Mouse (Mus musculus): ENCODE data around the gene Map6d1. TPM values are rescaled to one million over a fixed set of nuclear protein-coding genes. Genes with fewer than 3 reads are reported as not detected.

Map6d1 gene
- total and polyA plus RNA-seq, 3 experiments = 0.08 to 0.20 TPM; not detected in 1

GRCm38 (mm10) chr16:20265089-20265488 is 23.9 kb upstream of the Map6d1 start:
- no peaks in the 10 kb centered on the region for H3K79me2 ChIP-seq (replicated peaks; ENCODE audit: control insufficient read depth, extremely low read depth, insufficient read depth, poor library complexity, severe bottlenecking)
- no peaks in the 10 kb centered on the region for H3K9me3 ChIP-seq (replicated peaks; ENCODE audit: low read length)
- TF ChIP-seq TCF12 (IDR thresholded peaks at IDR 0.05; ENCODE audit: low read depth, low read length) (no peak), GABPA (IDR thresholded peaks at IDR 0.05; ENCODE audit: insufficient replicate concordance, low read depth, low read length) (no peak), POLR2AphosphoS2 (IDR thresholded peaks at IDR 0.05; ENCODE audit: low read depth, low read length) (no peak), POLR2A (IDR thresholded peaks at IDR 0.05; ENCODE audit: low read depth, low read length) (no peak), SIN3A (IDR thresholded peaks at IDR 0.05; ENCODE audit: low read length) (no peak), EP300 (IDR thresholded peaks at IDR 0.05; ENCODE audit: low read length) (no peak), NRF1 (IDR thresholded peaks at IDR 0.05; ENCODE audit: low read depth, low read length) (no peak), SMC3 (IDR thresholded peaks at IDR 0.05; ENCODE audit: low read depth, low read length) (no peak), PAX5 (IDR thresholded peaks at IDR 0.05; ENCODE audit: low read length) (no peak), ZKSCAN1 (IDR thresholded peaks at IDR 0.05; ENCODE audit: borderline replicate concordance, low read depth, low read length) (no peak), USF2 (conservative IDR thresholded peaks at IDR 0.05; ENCODE audit: low read depth, low read length) (no peak), CTCF (conservative IDR thresholded peaks at IDR 0.05 in 1 of 2, IDR thresholded peaks at IDR 0.05 in 1 of 2; ENCODE audit: low read depth in 2 of 2, low read length in 2 of 2) (no peak), USF1 (IDR thresholded peaks at IDR 0.05; ENCODE audit: low read depth, low read length) (no peak), HCFC1 (IDR thresholded peaks at IDR 0.05; ENCODE audit: low read depth, low read length) (no peak)
- no peaks in the 10 kb centered on the region for H3K27me3 ChIP-seq (replicated peaks)
- in situ Hi-C loops (cut with MboI; ENCODE audit: low pct_ligation_motif_present, low pct_unique_long_range_greater_than_20kb, low sequenced_read_pairs) (no loop called here), dilution Hi-C loops (cut with MboI; ENCODE audit: extremely low pct_ligation_motif_present, extremely low pct_unique_long_range_greater_than_20kb, low sequenced_read_pairs) (no loop called here)
- no peak overlapping the region for H3K27ac ChIP-seq (ENCODE audit: insufficient read depth, low read depth)
- H3K4me2 ChIP-seq (ENCODE audit: insufficient read depth, low read depth, poor library complexity, severe bottlenecking) = peak overlapping the region; percentile 70
- H3K36me3 ChIP-seq (replicated peaks in 1 of 2; ENCODE audit: control insufficient read depth in 1 of 2, insufficient read depth in 1 of 2, low read length in 1 of 2) = no peaks in the 10 kb centered on the region
- peaks cover 0 to 17% of the 10 kb centered on the region in 2 experiments; a peak in 2 of 4 replicates for H3K4me1 ChIP-seq (ENCODE audit: control insufficient read depth in 1 of 2, insufficient read depth in 2 of 2)
- H3K4me3 ChIP-seq (replicated peaks in 1 of 3; ENCODE audit: low read depth in 2 of 3, low read length in 2 of 3, poor library complexity in 1 of 3) = peak overlapping the region in 2 of 3 experiments; percentile 10 to 27
- DNase-seq (ENCODE audit: extremely low read depth) = no peak
- no peak overlapping the region for H3K9ac ChIP-seq (ENCODE audit: insufficient read depth, low read depth)

- in situ Hi-C loops (cut with MboI; ENCODE audit: low pct_ligation_motif_present, low pct_unique_long_range_greater_than_20kb, low sequenced_read_pairs) = no loop called here
- Histone ChIP-seq H3K4me3 (replicated peaks in 1 of 3; ENCODE audit: low read depth in 2 of 3, low read length in 2 of 3, poor library complexity in 1 of 3) (no peak overlapping the region), H3K36me3 (replicated peaks in 1 of 2; ENCODE audit: control insufficient read depth in 1 of 2, insufficient read depth in 1 of 2, low read length in 1 of 2) (no peaks in the 10 kb centered on the region), H3K27me3 (replicated peaks) (no peaks in the 10 kb centered on the region), H3K9ac (ENCODE audit: insufficient read depth, low read depth) (no peak overlapping the region), H3K4me1 (ENCODE audit: control insufficient read depth in 1 of 2, insufficient read depth in 2 of 2) (no peaks in the 10 kb centered on the region), H3K79me2 (replicated peaks; ENCODE audit: control insufficient read depth, extremely low read depth, insufficient read depth, poor library complexity, severe bottlenecking) (no peaks in the 10 kb centered on the region), H3K27ac (ENCODE audit: insufficient read depth, low read depth) (no peak overlapping the region), H3K4me2 (ENCODE audit: insufficient read depth, low read depth, poor library complexity, severe bottlenecking) (no peak overlapping the region), H3K9me3 (replicated peaks; ENCODE audit: low read length) (peaks cover under 1% of the 10 kb centered on the region)
- DNase-seq (ENCODE audit: extremely low read depth) = no peak
- no peak for TF ChIP-seq MEF2A (IDR thresholded peaks at IDR 0.05; ENCODE audit: borderline replicate concordance, low read depth, low read length)
- no peak for TF ChIP-seq MAFK (IDR thresholded peaks at IDR 0.05; ENCODE audit: insufficient replicate concordance, low read length)
- no peak for TF ChIP-seq ELF1 (IDR thresholded peaks at IDR 0.05; ENCODE audit: low read depth, low read length)
- no peak for TF ChIP-seq JUND (conservative IDR thresholded peaks at IDR 0.05; ENCODE audit: low read depth, low read length)
- no peak for TF ChIP-seq SIN3A (IDR thresholded peaks at IDR 0.05; ENCODE audit: low read length)
- no peak for TF ChIP-seq CHD2 (IDR thresholded peaks at IDR 0.05; ENCODE audit: low read length)
- TF ChIP-seq POLR2AphosphoS2 (IDR thresholded peaks at IDR 0.05; ENCODE audit: low read depth, low read length) = no peak
- no peak for TF ChIP-seq ZNF384 (IDR thresholded peaks at IDR 0.05; ENCODE audit: low read depth, low read length)
- no peak for TF ChIP-seq RAD21 (IDR thresholded peaks at IDR 0.05; ENCODE audit: low read depth, low read length)
- no peak for TF ChIP-seq KAT2A (IDR thresholded peaks at IDR 0.05; ENCODE audit: insufficient replicate concordance, low read length)
- TF ChIP-seq ZMIZ1 (IDR thresholded peaks at IDR 0.05; ENCODE audit: low read depth, low read length) = no peak
- dilution Hi-C loops (cut with MboI; ENCODE audit: extremely low pct_ligation_motif_present, extremely low pct_unique_long_range_greater_than_20kb, low sequenced_read_pairs) = no loop called here
Measured at GRCm38 (mm10) chr16:20257926-20258325, 16.8 kb upstream of the Map6d1 start.

Data from CH12.LX (cell line).